In the genomic region with DNA sequence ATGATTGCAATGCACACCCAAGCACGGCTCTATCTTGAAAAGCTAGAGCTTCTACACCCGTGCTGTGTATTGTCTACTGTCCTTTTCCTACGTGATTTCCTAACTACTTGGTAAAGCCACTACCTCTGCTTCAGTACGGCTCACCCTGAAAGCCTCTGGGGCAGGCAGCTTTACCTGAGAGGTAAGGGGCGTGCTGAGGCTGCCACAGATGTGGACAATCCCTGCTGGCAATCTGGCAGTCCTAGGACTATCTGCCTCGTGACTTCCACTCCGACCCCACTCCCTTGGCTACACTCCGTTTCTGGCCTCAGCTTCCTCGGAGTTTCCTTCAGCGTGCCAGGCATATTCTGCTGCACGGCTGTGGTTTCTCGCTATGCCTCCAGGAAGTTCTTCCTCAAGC, we compare ENCODE assay signal across 25 mouse cellular contexts. TPM values are rescaled to one million over a fixed set of nuclear protein-coding genes. Genes with fewer than 3 reads are reported as not detected.
A peak's percentile ranks its signal among the peaks of the same experiment; 100 is the strongest.
DNase-seq lines count a peak whose midpoint lies in the region; ATAC-seq and TF ChIP-seq lines count a peak whose summit lies in the region.
"Had no signal": no experiment of that assay in that cellular context is flagged by ENCODE, and none has a peak within 500 bp of the region (broad histone marks: within the 10 kb centered on the region; RNA-seq: fewer than 3 reads in every experiment).

No protein-coding gene starts in this region.

- no peak overlapping the region for H3K4me2 ChIP-seq in kidney, embryonic 14.5 days (replicated peaks; ENCODE audit: low read depth, low read length)
- H3K4me2 ChIP-seq in intestine, embryonic 16.5 days (ENCODE audit: low read depth, low read length) = peak overlapping the region; percentile 50
- H3K4me2 ChIP-seq in stomach, postnatal 0 days (replicated peaks; ENCODE audit: low read depth) = peak overlapping the region; percentile 29
- no peak overlapping the region for H3K4me2 ChIP-seq in forebrain, embryonic 16.5 days (ENCODE audit: low read length)
- H3K4me2 ChIP-seq: embryonic facial prominence, embryonic 15.5 days; forebrain, embryonic 15.5 days; heart, embryonic 12.5 days; hindbrain, embryonic 15.5 days had no signal

- H3K36me3 ChIP-seq in kidney, embryonic 14.5 days (ENCODE audit: control insufficient read depth, insufficient read depth, low read length) = no peaks in the 10 kb centered on the region
- no peaks in the 10 kb centered on the region for H3K36me3 ChIP-seq in intestine, embryonic 16.5 days (ENCODE audit: control insufficient read depth, insufficient read depth, low read length)
- H3K36me3 ChIP-seq in stomach, postnatal 0 days (ENCODE audit: control insufficient read depth, insufficient read depth, low read length) = no peaks in the 10 kb centered on the region
- no peaks in the 10 kb centered on the region for H3K36me3 ChIP-seq in forebrain, embryonic 16.5 days (ENCODE audit: control insufficient read depth, insufficient read depth)
- H3K36me3 ChIP-seq: embryonic facial prominence, embryonic 15.5 days; forebrain, embryonic 15.5 days; heart, embryonic 12.5 days; hindbrain, embryonic 15.5 days had no signal

- no peak overlapping the region for H3K9ac ChIP-seq in kidney, embryonic 14.5 days (ENCODE audit: low read depth, low read length)
- peak overlapping the region; percentile 45; the same call in 1 of the 2 replicates for H3K9ac ChIP-seq in intestine, embryonic 16.5 days (ENCODE audit: low read depth, low read length)
- no peak overlapping the region for H3K9ac ChIP-seq in stomach, postnatal 0 days (ENCODE audit: low read length)
- H3K9ac ChIP-seq in forebrain, embryonic 16.5 days (replicated peaks; ENCODE audit: low read depth, low read length) = no peak overlapping the region
- H3K9ac ChIP-seq: embryonic facial prominence, embryonic 15.5 days; forebrain, embryonic 15.5 days; heart, embryonic 12.5 days; hindbrain, embryonic 15.5 days had no signal

- CTCF ChIA-PET in Patski (lab: Charles Lee) = interaction anchor here (1.4 kb wide), 1 partner anchor 29 kb away, joined by 3 read pairs; no protein-coding TSS in a partner anchor

- POLR2A ChIA-PET in Patski (lab: Charles Lee) = interaction anchor here (1.1 kb wide), 1 partner anchor 156 kb away, joined by 3 read pairs; no protein-coding TSS in a partner anchor

- in situ Hi-C loops in Patski (cut with MboI; ENCODE audit: low pct_unique_long_range_greater_than_20kb) = no loop called here

- 63% methylated on average over 12 of the region's 12 CpGs for WGBS in kidney, embryonic 14.5 days
- WGBS in intestine, embryonic 16.5 days = 53% methylated on average over 12 of the region's 12 CpGs
- 48% methylated on average over 12 of the region's 12 CpGs for WGBS in stomach, postnatal 0 days
- WGBS in forebrain, embryonic 16.5 days = 89% methylated on average over 12 of the region's 12 CpGs

- no peak for DNase-seq in kidney, postnatal 4 days
- no peak for DNase-seq in Patski (ENCODE audit: low read depth, low spot score)
- peak; percentile 17 for DNase-seq in stomach, postnatal 0 days (ENCODE audit: low spot score)
- DNase-seq: adrenal gland, postnatal 14 days; cerebellum, adult 11-12 months; cerebellum, adult 9-10 months; gastrocnemius, postnatal 10 days; heart, adult 2 months; heart, postnatal 36 days had no signal

- TF ChIP-seq CTCF in Patski (IDR thresholded peaks at IDR 0.05) = no peak
- no peak for TF ChIP-seq CTCF in stomach, postnatal 0 days (IDR thresholded peaks at IDR 0.05; ENCODE audit: low read depth)

- 0 out of 2 replicates have a peak, but pooled peaks have one; percentile 43 for ATAC-seq in kidney, embryonic 14.5 days (ENCODE audit: low FRiP score, low TSS enrichment)
- ATAC-seq in Patski = peak; percentile 69
- peak; percentile 77 for ATAC-seq in intestine, embryonic 16.5 days
- ATAC-seq in stomach, postnatal 0 days (ENCODE audit: low FRiP score, low TSS enrichment) = no peak
- ATAC-seq in forebrain, embryonic 16.5 days = no peak
- no peak for ATAC-seq in erythroblast, adult 5-6 weeks (replicated peaks; ENCODE audit: low FRiP score, poor library complexity, severe bottlenecking)
- ATAC-seq: activated CD4-positive, CD25-positive, alpha-beta regulatory T cell, adult 4 months; forebrain, embryonic 15.5 days had no signal

- no peak for TF ChIP-seq EP300 in stomach, postnatal 0 days (optimal IDR thresholded peaks at IDR 0.05)

- no peak overlapping the region for H3K27ac ChIP-seq in kidney, embryonic 14.5 days (ENCODE audit: low read depth, low read length)
- H3K27ac ChIP-seq in intestine, embryonic 16.5 days (ENCODE audit: low read length) = 0 out of 2 replicates have a peak overlapping the region, but pooled peaks have one; percentile 12
- no peak overlapping the region for H3K27ac ChIP-seq in stomach, postnatal 0 days (replicated peaks)
- H3K27ac ChIP-seq in forebrain, embryonic 16.5 days (ENCODE audit: low read length) = no peak overlapping the region
- H3K27ac ChIP-seq: embryonic facial prominence, embryonic 15.5 days; forebrain, embryonic 15.5 days; heart, adult 2 months; hindbrain, embryonic 15.5 days had no signal

- H3K4me3 ChIP-seq in kidney, embryonic 14.5 days (ENCODE audit: low read length) = no peak overlapping the region
- H3K4me3 ChIP-seq in intestine, embryonic 16.5 days (ENCODE audit: low read length) = peak overlapping the region; percentile 15; the same call in 1 of the 2 replicates
- no peak overlapping the region for H3K4me3 ChIP-seq in stomach, postnatal 0 days (ENCODE audit: low read depth, low read length)
- H3K4me3 ChIP-seq in forebrain, embryonic 16.5 days (replicated peaks; ENCODE audit: low read length) = no peak overlapping the region
- H3K4me3 ChIP-seq: embryonic facial prominence, embryonic 15.5 days; forebrain, embryonic 15.5 days; heart, adult 2 months; heart, embryonic 12.5 days; hindbrain, embryonic 15.5 days had no signal

- H3K27me3 ChIP-seq in kidney, embryonic 14.5 days (ENCODE audit: control insufficient read depth, insufficient read depth, low read length) = no peaks in the 10 kb centered on the region
- peaks cover 3% of the 10 kb centered on the region for H3K27me3 ChIP-seq in Patski
- H3K27me3 ChIP-seq in intestine, embryonic 16.5 days (replicated peaks; ENCODE audit: control insufficient read depth, insufficient read depth, low read length) = no peaks in the 10 kb centered on the region
- no peaks in the 10 kb centered on the region for H3K27me3 ChIP-seq in stomach, postnatal 0 days (ENCODE audit: control insufficient read depth, insufficient read depth, low read length)
- no peaks in the 10 kb centered on the region for H3K27me3 ChIP-seq in forebrain, embryonic 16.5 days (replicated peaks; ENCODE audit: control insufficient read depth, insufficient read depth, low read length)
- H3K27me3 ChIP-seq: embryonic facial prominence, embryonic 15.5 days; forebrain, embryonic 15.5 days; heart, embryonic 12.5 days; hindbrain, embryonic 15.5 days had no signal

- H3K9me3 ChIP-seq in kidney, embryonic 14.5 days (ENCODE audit: control insufficient read depth, low read length) = no peaks in the 10 kb centered on the region
- H3K9me3 ChIP-seq in intestine, embryonic 16.5 days (ENCODE audit: control insufficient read depth, low read length) = no peaks in the 10 kb centered on the region
- no peaks in the 10 kb centered on the region for H3K9me3 ChIP-seq in stomach, postnatal 0 days (ENCODE audit: control insufficient read depth, low read length)
- no peaks in the 10 kb centered on the region for H3K9me3 ChIP-seq in forebrain, embryonic 16.5 days (ENCODE audit: control insufficient read depth, low read length)
- H3K9me3 ChIP-seq: embryonic facial prominence, embryonic 15.5 days; forebrain, embryonic 15.5 days; heart, embryonic 12.5 days; hindbrain, embryonic 15.5 days had no signal

- no peaks in the 10 kb centered on the region for H3K4me1 ChIP-seq in kidney, embryonic 14.5 days (ENCODE audit: control insufficient read depth, insufficient read depth, low read length)
- H3K4me1 ChIP-seq in intestine, embryonic 16.5 days (ENCODE audit: control insufficient read depth, insufficient read depth, low read length) = 0 out of 2 replicates have a peak, but pooled peaks cover 2% of the 10 kb centered on the region
- no peaks in the 10 kb centered on the region; the same call in 1 of the 2 replicates for H3K4me1 ChIP-seq in stomach, postnatal 0 days (replicated peaks; ENCODE audit: control insufficient read depth, insufficient read depth)
- H3K4me1 ChIP-seq in forebrain, embryonic 16.5 days (replicated peaks; ENCODE audit: control insufficient read depth, insufficient read depth, low read length) = no peaks in the 10 kb centered on the region
- H3K4me1 ChIP-seq: embryonic facial prominence, embryonic 15.5 days; forebrain, embryonic 15.5 days; hindbrain, embryonic 15.5 days had no signal

RNA-seq across cellular contexts. Expression of a gene that starts 5.2 kb away (rescaled TPM):
- polyA plus RNA-seq in kidney, embryonic 14.5 days (2014; fragmentation: Nextera tagmentation; extraction: Ambion mirVana) = not detected in 2 replicates
- polyA plus RNA-seq in Patski (2021) = not detected
- not detected in 2 replicates for polyA plus RNA-seq in intestine, embryonic 16.5 days (2015; fragmentation: Nextera tagmentation; extraction: Ambion mirVana)
- not detected in 2 replicates for polyA plus RNA-seq in stomach, postnatal 0 days (2015; fragmentation: Nextera tagmentation; extraction: Ambion mirVana)
- not detected in 2 replicates for polyA plus RNA-seq in forebrain, embryonic 16.5 days (2015; fragmentation: Nextera tagmentation; extraction: Ambion mirVana)
- not detected in 2 replicates for total RNA-seq in erythroblast, adult 5-6 weeks (2015; ENCODE audit: low replicate concordance)
- not detected in 2 replicates for total RNA-seq in erythroblast, adult 5-6 weeks (2017; ENCODE audit: low replicate concordance)
- total RNA-seq: adrenal gland, adult 18-20 months; adrenal gland, postnatal 14 days; gastrocnemius, postnatal 10 days; gastrocnemius, postnatal 4 days; heart, adult 2 months; heart, postnatal 36 days; MEL had no signal
- polyA plus RNA-seq: activated CD4-positive, CD25-positive, alpha-beta regulatory T cell, adult 4 months; embryonic facial prominence, embryonic 11.5 days; embryonic facial prominence, embryonic 15.5 days; forebrain, embryonic 11.5 days; forebrain, embryonic 15.5 days; frontal cortex, adult 2 months; heart, embryonic 12.5 days; hindbrain, embryonic 11.5 days; hindbrain, embryonic 15.5 days had no signal

RNA-seq across cellular contexts. Expression of a gene that starts 12.2 kb away (rescaled TPM):
- 0.24 and 0.58 TPM in 2 replicates for polyA plus RNA-seq in kidney, embryonic 14.5 days (2014; fragmentation: Nextera tagmentation; extraction: Ambion mirVana)
- 0.03 TPM for polyA plus RNA-seq in Patski (2021)
- polyA plus RNA-seq in intestine, embryonic 16.5 days (2015; fragmentation: Nextera tagmentation; extraction: Ambion mirVana) = 0.28 and 0.33 TPM in 2 replicates
- 0.05 and 0.06 TPM in 2 replicates for polyA plus RNA-seq in stomach, postnatal 0 days (2015; fragmentation: Nextera tagmentation; extraction: Ambion mirVana)
- not detected in 2 replicates for polyA plus RNA-seq in forebrain, embryonic 16.5 days (2015; fragmentation: Nextera tagmentation; extraction: Ambion mirVana)
- not detected in 2 replicates for total RNA-seq in erythroblast, adult 5-6 weeks (2015; ENCODE audit: low replicate concordance)
- total RNA-seq in erythroblast, adult 5-6 weeks (2017; ENCODE audit: low replicate concordance) = 0.56 and 1.5 TPM in 2 replicates
- total RNA-seq: MEL had no signal
- polyA plus RNA-seq: embryonic facial prominence, embryonic 11.5 days; forebrain, embryonic 15.5 days; heart, embryonic 12.5 days; hindbrain, embryonic 11.5 days; hindbrain, embryonic 15.5 days had no signal

RNA-seq across cellular contexts. Expression of a gene that starts 35.2 kb away (rescaled TPM):
- polyA plus RNA-seq in kidney, embryonic 14.5 days (2014; fragmentation: Nextera tagmentation; extraction: Ambion mirVana) = 88.2 and 98.4 TPM in 2 replicates
- 51.4 TPM for polyA plus RNA-seq in Patski (2021)
- 50.8 and 52.0 TPM in 2 replicates for polyA plus RNA-seq in intestine, embryonic 16.5 days (2015; fragmentation: Nextera tagmentation; extraction: Ambion mirVana)
- 41.5 and 43.2 TPM in 2 replicates for polyA plus RNA-seq in stomach, postnatal 0 days (2015; fragmentation: Nextera tagmentation; extraction: Ambion mirVana)
- 73.1 and 88.4 TPM in 2 replicates for polyA plus RNA-seq in forebrain, embryonic 16.5 days (2015; fragmentation: Nextera tagmentation; extraction: Ambion mirVana)
- total RNA-seq in erythroblast, adult 5-6 weeks (2015; ENCODE audit: low replicate concordance) = 62.1 and 110 TPM in 2 replicates
- 35.3 and 40.0 TPM in 2 replicates for total RNA-seq in erythroblast, adult 5-6 weeks (2017; ENCODE audit: low replicate concordance)

RNA-seq across cellular contexts. Expression of a gene that starts 53.2 kb away (rescaled TPM):
- polyA plus RNA-seq in kidney, embryonic 14.5 days (2014; fragmentation: Nextera tagmentation; extraction: Ambion mirVana) = 0.16 TPM in 1 of 2 replicates, not detected in the other
- polyA plus RNA-seq in Patski (2021) = not detected
- polyA plus RNA-seq in intestine, embryonic 16.5 days (2015; fragmentation: Nextera tagmentation; extraction: Ambion mirVana) = 0.18 and 0.21 TPM in 2 replicates
- polyA plus RNA-seq in stomach, postnatal 0 days (2015; fragmentation: Nextera tagmentation; extraction: Ambion mirVana) = 0.06 and 0.07 TPM in 2 replicates
- 0.15 and 0.34 TPM in 2 replicates for polyA plus RNA-seq in forebrain, embryonic 16.5 days (2015; fragmentation: Nextera tagmentation; extraction: Ambion mirVana)
- 0.19 and 1.5 TPM in 2 replicates for total RNA-seq in erythroblast, adult 5-6 weeks (2015; ENCODE audit: low replicate concordance)
- 1.8 and 3.5 TPM in 2 replicates for total RNA-seq in erythroblast, adult 5-6 weeks (2017; ENCODE audit: low replicate concordance)
- polyA plus RNA-seq: embryonic facial prominence, embryonic 11.5 days had no signal

Comparison
In these comparisons a context has a peak if more than half of its experiments do, and no peak if none do; other contexts are left out.
1. ATAC-seq: peak in kidney, embryonic 14.5 days (single experiment), Patski (single experiment) and intestine, embryonic 16.5 days (single experiment); none in stomach, postnatal 0 days (single experiment), forebrain, embryonic 16.5 days (single experiment) and erythroblast, adult 5-6 weeks (single experiment).
2. H3K4me2 ChIP-seq: peak in intestine, embryonic 16.5 days (single experiment) and stomach, postnatal 0 days (single experiment); none in kidney, embryonic 14.5 days (single experiment) and forebrain, embryonic 16.5 days (single experiment).